Mouse (Mus musculus): ENCODE measurements at regions not wholly inside any gene's neighbourhood (a gene's known extent, or its start where the extent isn't known, plus 50 kb on each side); places are given as distances from the start of the nearest gene placed in this dataset.

DNA sequence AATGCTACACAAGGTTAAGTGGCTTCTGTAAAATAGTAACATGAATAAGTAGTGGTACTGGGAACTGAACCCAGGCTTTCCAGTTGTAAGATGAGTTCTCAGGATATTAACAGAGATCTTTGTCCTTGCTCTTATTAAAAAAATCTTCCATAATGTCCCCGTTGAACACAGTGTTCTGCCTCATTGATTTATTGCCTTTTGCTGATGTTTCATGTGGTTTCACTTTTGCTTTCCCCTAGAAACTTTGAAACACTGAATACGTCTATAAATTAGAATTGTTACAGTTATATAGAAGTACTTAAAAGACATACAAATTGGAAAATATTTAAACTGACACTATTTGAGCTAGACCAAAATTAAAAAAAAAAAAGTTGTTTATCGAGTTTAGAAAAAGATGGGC is 166.8 kb upstream of the Epha7 start:
- no peak for DNase-seq

DNA sequence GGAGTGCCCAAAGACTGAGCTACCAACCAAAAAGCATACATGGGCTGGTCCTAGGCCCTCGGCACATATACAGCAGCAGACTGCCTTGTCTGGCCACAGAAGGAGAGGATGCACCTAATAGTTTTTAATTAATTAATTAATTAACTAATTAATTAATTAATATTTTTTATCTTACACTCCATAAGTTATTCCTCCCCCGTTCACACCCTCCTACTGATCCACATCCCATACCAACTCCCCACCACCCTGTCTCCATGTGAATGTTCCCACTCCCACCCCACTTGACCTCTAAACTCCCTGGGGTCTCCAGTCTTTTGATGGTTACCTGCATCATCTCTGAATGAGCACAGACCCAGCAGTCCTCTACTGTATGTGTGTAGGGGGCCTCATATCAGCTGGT is 153.5 kb upstream of the Epha7 start:
- DNase-seq, result no peak

DNA sequence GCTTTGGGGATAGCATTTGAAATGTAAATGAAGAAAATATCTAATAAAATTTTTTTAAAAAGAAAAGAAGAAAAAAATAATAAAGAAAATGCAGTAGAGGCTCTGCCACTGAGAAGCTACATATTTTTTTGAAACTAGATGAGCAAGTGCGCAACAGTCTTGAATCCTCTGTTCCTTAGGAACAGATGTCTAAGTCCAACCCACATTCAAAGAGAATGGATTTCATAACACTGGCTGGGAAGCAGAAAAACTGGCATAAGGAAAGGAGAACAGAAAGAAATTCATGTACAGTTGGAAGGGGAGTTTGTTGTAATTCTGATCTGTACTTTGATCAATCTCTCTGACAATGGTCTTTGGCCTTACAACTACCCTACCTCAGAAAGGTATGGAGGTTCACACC is 114.8 kb upstream of the Epha7 start:
- DNase-seq, result no peak

DNA sequence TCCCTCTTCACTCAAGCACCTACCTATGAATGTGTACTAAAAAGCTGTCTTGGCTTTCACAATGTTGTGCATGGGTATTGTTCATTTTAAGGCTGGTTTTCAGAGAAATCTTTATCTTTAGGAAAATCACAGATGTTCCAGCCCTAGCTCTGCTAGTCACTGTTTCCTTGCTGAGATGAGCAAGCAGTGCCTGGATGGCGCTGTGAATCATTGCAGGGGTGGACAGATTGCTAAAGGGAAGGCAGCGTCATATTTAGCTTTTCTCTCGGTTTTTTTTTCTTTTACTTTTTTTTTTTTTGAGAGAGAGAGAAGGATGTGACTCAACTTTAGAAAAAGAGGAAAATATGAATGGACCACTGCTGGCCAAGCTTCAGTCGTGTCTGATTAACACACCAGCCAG is 112.5 kb upstream of the Epha7 start:
- DNase-seq, result peak; percentile 13

DNA sequence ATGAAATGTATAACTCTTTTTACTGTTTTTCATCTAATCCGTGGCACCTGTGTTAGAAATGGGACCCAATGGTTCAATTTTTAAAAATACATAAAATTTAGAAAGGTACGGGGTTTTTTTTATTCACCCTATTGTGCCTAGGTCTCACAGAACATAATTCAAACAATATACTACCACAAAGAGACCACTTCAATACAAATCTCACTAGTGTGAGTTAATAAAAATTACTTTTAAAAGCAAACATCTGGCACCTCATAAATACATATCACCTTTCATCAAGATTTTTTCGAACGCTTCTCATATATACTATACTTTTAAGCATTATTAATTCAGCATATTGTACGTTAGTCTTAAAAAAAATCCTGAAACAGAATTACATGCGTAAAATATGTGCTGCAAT is 109.6 kb upstream of the Epha7 start:
- no peak for DNase-seq
